Mouse (Mus musculus) splenic B cell, adult 2 months (primary cell): Measurements from ENCODE around the gene Naa20.
A peak's percentile ranks its signal among the peaks of the same experiment; 100 is the strongest.

Source experiments
- DNase-seq: peaks from one replicate; pipeline ENCODE4 v3.0.0-alpha.2; 2011; ENCODE audit warnings: low read depth, low spot score
- H3K27me3 ChIP-seq: 2 replicates; pipeline ENCODE4 v1.6.1; 2012; ENCODE audit warnings: mild to moderate bottlenecking, low read length, moderate library complexity, mixed read lengths; ENCODE audit not compliant: control insufficient read depth, poor library complexity, insufficient read depth, severe bottlenecking
- H3K36me3 ChIP-seq: 2 replicates; pipeline ENCODE4 v1.6.1; 2012; ENCODE audit warnings: mild to moderate bottlenecking, low read length, moderate library complexity, mixed read lengths; ENCODE audit not compliant: control insufficient read depth, poor library complexity, insufficient read depth, severe bottlenecking

Naa20 gene

GRCm38 (mm10) chr2:145955844-145956243, 53.9 kb downstream of the Naa20 start:
- Histone ChIP-seq H3K27me3 (no peaks in the 10 kb centered on the region), H3K36me3 (no peaks in the 10 kb centered on the region)
- DNase-seq, result no peak

- no peaks in the 10 kb centered on the region for H3K27me3 ChIP-seq
- no peaks in the 10 kb centered on the region for H3K36me3 ChIP-seq
- no peak for DNase-seq
These were observed 54.4 kb downstream of the Naa20 start for GRCm38 (mm10) chr2:145956318-145956717.

GRCm38 (mm10) chr2:145957450-145957849, 55.6 kb downstream of the Naa20 start:
- H3K27me3 ChIP-seq, result no peaks in the 10 kb centered on the region
- DNase-seq, result peak; percentile 52
- no peaks in the 10 kb centered on the region for H3K36me3 ChIP-seq

GRCm38 (mm10) chr2:145958097-145958496, 56.2 kb downstream of the Naa20 start:
- no peak for DNase-seq
- no peaks in the 10 kb centered on the region for H3K36me3 ChIP-seq
- H3K27me3 ChIP-seq, result no peaks in the 10 kb centered on the region

DNA sequence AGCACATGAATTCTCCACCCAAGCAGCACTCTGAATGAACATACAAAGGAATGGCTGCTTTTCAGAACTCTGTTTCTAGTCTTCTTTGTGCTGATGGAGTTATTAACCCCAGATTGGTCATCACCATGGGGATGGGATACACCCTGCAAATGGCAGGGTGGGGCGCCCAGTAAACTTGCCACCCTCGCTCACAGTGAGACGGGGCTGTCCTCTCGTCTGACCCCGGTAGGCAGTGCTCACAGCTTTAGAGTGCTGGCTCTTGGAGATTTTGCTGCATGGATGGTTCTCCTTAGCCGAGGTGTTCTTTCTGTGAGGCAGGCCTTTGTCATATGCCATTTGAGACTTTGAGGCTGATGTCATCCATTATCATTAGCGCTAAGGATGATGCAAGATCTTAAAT, 56.7 kb downstream of the Naa20 start:
- Histone ChIP-seq H3K36me3 (no peaks in the 10 kb centered on the region), H3K27me3 (no peaks in the 10 kb centered on the region)
- DNase-seq, result no peak

DNA sequence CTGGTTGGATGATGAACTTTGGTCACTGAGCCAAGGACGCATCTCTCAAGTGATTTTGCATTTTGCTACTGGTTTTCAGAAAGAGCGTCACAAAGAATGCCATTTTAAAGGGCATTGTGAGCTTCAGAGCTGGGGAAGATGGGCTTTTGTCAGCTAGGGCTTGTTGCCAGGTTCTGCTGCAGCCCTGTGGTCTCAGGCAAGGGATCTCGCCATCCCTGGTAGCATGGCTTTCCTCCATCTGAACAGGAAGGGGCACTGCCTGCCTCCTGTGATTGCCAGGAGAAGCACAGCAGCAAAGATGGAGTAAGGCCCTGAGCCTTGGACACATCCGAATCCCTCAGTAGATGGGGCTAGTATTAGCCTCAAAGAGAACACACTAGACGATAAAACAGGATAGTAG, 60.0 kb downstream of the Naa20 start:
- no peak for DNase-seq
- H3K27me3 ChIP-seq, result no peaks in the 10 kb centered on the region
- no peaks in the 10 kb centered on the region for H3K36me3 ChIP-seq
